7 mouse cellular contexts compared by ENCODE assay signal in genomic region chr16:20717978-20718670, GRCm38 (mm10). TPM values are rescaled to one million over a fixed set of nuclear protein-coding genes. Genes with fewer than 3 reads are reported as not detected.
A peak's percentile ranks its signal among the peaks of the same experiment; 100 is the strongest.
DNase-seq lines count a peak whose midpoint lies in the region; ATAC-seq and TF ChIP-seq lines count a peak whose summit lies in the region.

No protein-coding gene starts in this region.

- no peaks in the 10 kb centered on the region for H3K9me3 ChIP-seq in forebrain, embryonic 10.5 days
- H3K9me3 ChIP-seq in limb, embryonic 15.5 days: no peaks in the 10 kb centered on the region
- H3K9me3 ChIP-seq in stomach, postnatal 0 days (ENCODE audit: control insufficient read depth, low read length): no peaks in the 10 kb centered on the region

- H3K27ac ChIP-seq in spleen, adult 2 months (ENCODE audit: insufficient read depth, low read length): peak overlapping the region; percentile 84
- H3K27ac ChIP-seq in forebrain, embryonic 10.5 days: peak overlapping the region; percentile 92
- peak overlapping the region; percentile 98 for H3K27ac ChIP-seq in limb, embryonic 15.5 days
- peak overlapping the region; percentile 97 for H3K27ac ChIP-seq in stomach, postnatal 0 days (replicated peaks)

- intact Hi-C loops in gastrocnemius, postnatal 14 days (cut with DNase I; ENCODE audit: low total_unique reads): no loop called here

- no peak for TF ChIP-seq EP300 in stomach, postnatal 0 days (optimal IDR thresholded peaks at IDR 0.05)

- peak overlapping the region; percentile 90 for H3K4me2 ChIP-seq in limb, embryonic 15.5 days
- H3K4me2 ChIP-seq in stomach, postnatal 0 days (replicated peaks; ENCODE audit: low read depth): peak overlapping the region; percentile 91

- peak overlapping the region; percentile 68 for H3K4me3 ChIP-seq in spleen, adult 2 months (ENCODE audit: extremely low read depth, insufficient read depth, insufficient read length)
- peak overlapping the region; percentile 66 for H3K4me3 ChIP-seq in forebrain, embryonic 10.5 days
- H3K4me3 ChIP-seq in limb, embryonic 15.5 days: peak overlapping the region; percentile 67
- H3K4me3 ChIP-seq in stomach, postnatal 0 days (ENCODE audit: low read depth, low read length): peak overlapping the region; percentile 66

- H3K9ac ChIP-seq in limb, embryonic 15.5 days: peak overlapping the region; percentile 62
- peak overlapping the region; percentile 61 for H3K9ac ChIP-seq in stomach, postnatal 0 days (ENCODE audit: low read length)

- ATAC-seq in limb, embryonic 15.5 days (ENCODE audit: insufficient number of reproducible peaks, low FRiP score, low TSS enrichment, low read depth): peak; percentile 26
- ATAC-seq in stomach, postnatal 0 days (ENCODE audit: low FRiP score, low TSS enrichment): peak; percentile 6

- peaks cover 4% of the 10 kb centered on the region; the same call in 1 of the 2 replicates for H3K4me1 ChIP-seq in spleen, adult 2 months (ENCODE audit: control insufficient read depth, insufficient read depth, insufficient read length)
- peaks cover 56% of the 10 kb centered on the region for H3K4me1 ChIP-seq in forebrain, embryonic 10.5 days
- H3K4me1 ChIP-seq in limb, embryonic 15.5 days: peaks cover 43% of the 10 kb centered on the region
- peaks cover 3% of the 10 kb centered on the region; the same call in 1 of the 2 replicates for H3K4me1 ChIP-seq in stomach, postnatal 0 days (replicated peaks; ENCODE audit: control insufficient read depth, insufficient read depth)

- no peak for TF ChIP-seq POLR2A in spleen, adult 2 months (IDR thresholded peaks at IDR 0.05; ENCODE audit: low read depth, low read length)

- DNase-seq in spleen, adult 2 months (ENCODE audit: low read depth in 1 of 2, low spot score in 2 of 2): no peak
- DNase-seq in spleen, adult 18-20 months: no peak
- DNase-seq in forebrain, embryonic 10.5 days (ENCODE audit: extremely low spot score, low spot score): no peak
- no peak for DNase-seq in stomach, postnatal 0 days (ENCODE audit: low spot score)
- no peak for DNase-seq in gastrocnemius, postnatal 14 days
- no peak for DNase-seq in kidney, adult 9 months

- WGBS in spleen, adult 2 months: 2% methylated on average over 18 of the region's 18 CpGs
- WGBS in forebrain, embryonic 10.5 days: 5% methylated on average over 18 of the region's 18 CpGs
- WGBS in limb, embryonic 15.5 days: 2% methylated on average over 18 of the region's 18 CpGs
- WGBS in stomach, postnatal 0 days: under 1% methylated on average over 18 of the region's 18 CpGs

- H3K36me3 ChIP-seq in spleen, adult 2 months (ENCODE audit: control insufficient read depth, insufficient read depth, low read length): peaks cover 2% of the 10 kb centered on the region
- H3K36me3 ChIP-seq in forebrain, embryonic 10.5 days (replicated peaks): peaks cover 40% of the 10 kb centered on the region
- peaks cover 30% of the 10 kb centered on the region for H3K36me3 ChIP-seq in limb, embryonic 15.5 days
- H3K36me3 ChIP-seq in stomach, postnatal 0 days (ENCODE audit: control insufficient read depth, insufficient read depth, low read length): no peaks in the 10 kb centered on the region; the same call in 1 of the 2 replicates

- no peak for TF ChIP-seq CTCF in spleen, adult 2 months (IDR thresholded peaks at IDR 0.05; ENCODE audit: extremely low read depth, insufficient read depth, insufficient read length, insufficient replicate concordance)
- no peak for TF ChIP-seq CTCF in stomach, postnatal 0 days (IDR thresholded peaks at IDR 0.05; ENCODE audit: low read depth)

- no peaks in the 10 kb centered on the region for H3K27me3 ChIP-seq in spleen, adult 2 months (ENCODE audit: control insufficient read depth, insufficient read depth, low read length)
- H3K27me3 ChIP-seq in forebrain, embryonic 10.5 days (ENCODE audit: poor library complexity, severe bottlenecking): peaks cover 6% of the 10 kb centered on the region; the same call in 1 of the 2 replicates
- no peaks in the 10 kb centered on the region for H3K27me3 ChIP-seq in limb, embryonic 15.5 days
- H3K27me3 ChIP-seq in stomach, postnatal 0 days (ENCODE audit: control insufficient read depth, insufficient read depth, low read length): no peaks in the 10 kb centered on the region

RNA-seq across cellular contexts. Expression of gene Clcn2, which starts 0.6 kb away (rescaled TPM):
- 8.5 and 12.1 TPM in 2 replicates for polyA plus RNA-seq in spleen, adult 2 months (2012; rRNA removed)
- polyA plus RNA-seq in forebrain, embryonic 10.5 days (2016; fragmentation: Nextera tagmentation; extraction: Ambion mirVana): 11.4 and 12.5 TPM in 2 replicates
- polyA plus RNA-seq in limb, embryonic 15.5 days (2015; fragmentation: Nextera tagmentation; extraction: Ambion mirVana): 12.7 and 13.8 TPM in 2 replicates
- 8.4 and 10.7 TPM in 2 replicates for polyA plus RNA-seq in stomach, postnatal 0 days (2015; fragmentation: Nextera tagmentation; extraction: Ambion mirVana)
- 1 to 10 TPM; 2.3 to 2.7 TPM for total RNA-seq in gastrocnemius, postnatal 14 days (2021)

RNA-seq across cellular contexts. Expression of gene Polr2h, which starts 0.7 kb away (rescaled TPM):
- 8.5 and 10.0 TPM in 2 replicates for polyA plus RNA-seq in spleen, adult 2 months (2012; rRNA removed)
- polyA plus RNA-seq in forebrain, embryonic 10.5 days (2016; fragmentation: Nextera tagmentation; extraction: Ambion mirVana): 155 and 163 TPM in 2 replicates
- polyA plus RNA-seq in limb, embryonic 15.5 days (2015; fragmentation: Nextera tagmentation; extraction: Ambion mirVana): 87.1 and 89.8 TPM in 2 replicates
- polyA plus RNA-seq in stomach, postnatal 0 days (2015; fragmentation: Nextera tagmentation; extraction: Ambion mirVana): 59.5 and 60.4 TPM in 2 replicates
- total RNA-seq in gastrocnemius, postnatal 14 days (2021): 10 to 100 TPM; 10.9 to 14.1 TPM

RNA-seq across cellular contexts. Expression of gene Chrd, which starts 14.8 kb away (rescaled TPM):
- polyA plus RNA-seq in spleen, adult 2 months (2012; rRNA removed): 0.63 and 1.6 TPM in 2 replicates
- polyA plus RNA-seq in forebrain, embryonic 10.5 days (2016; fragmentation: Nextera tagmentation; extraction: Ambion mirVana): 0.87 and 1.2 TPM in 2 replicates
- 12.2 and 12.8 TPM in 2 replicates for polyA plus RNA-seq in limb, embryonic 15.5 days (2015; fragmentation: Nextera tagmentation; extraction: Ambion mirVana)
- polyA plus RNA-seq in stomach, postnatal 0 days (2015; fragmentation: Nextera tagmentation; extraction: Ambion mirVana): 2.9 and 3.9 TPM in 2 replicates
- 1 to 10 TPM; 3.7 to 4.6 TPM for total RNA-seq in gastrocnemius, postnatal 14 days (2021)

RNA-seq across cellular contexts. Expression of gene Thpo, which starts 16.2 kb away (rescaled TPM):
- polyA plus RNA-seq in spleen, adult 2 months (2012; rRNA removed): 0.09 and 0.19 TPM in 2 replicates
- polyA plus RNA-seq in forebrain, embryonic 10.5 days (2016; fragmentation: Nextera tagmentation; extraction: Ambion mirVana): 0.31 and 0.46 TPM in 2 replicates
- polyA plus RNA-seq in limb, embryonic 15.5 days (2015; fragmentation: Nextera tagmentation; extraction: Ambion mirVana): 0.66 and 0.83 TPM in 2 replicates
- polyA plus RNA-seq in stomach, postnatal 0 days (2015; fragmentation: Nextera tagmentation; extraction: Ambion mirVana): 0.40 and 0.42 TPM in 2 replicates
- total RNA-seq in gastrocnemius, postnatal 14 days (2021): 1 to 10 TPM in 1 of 2 experiments, under 1 TPM in 1; 0.90 to 1.7 TPM

RNA-seq across cellular contexts. Expression of gene Fam131a, which starts 25.1 kb away (rescaled TPM):
- polyA plus RNA-seq in spleen, adult 2 months (2012; rRNA removed): 5.9 and 8.3 TPM in 2 replicates
- 6.3 and 7.1 TPM in 2 replicates for polyA plus RNA-seq in forebrain, embryonic 10.5 days (2016; fragmentation: Nextera tagmentation; extraction: Ambion mirVana)
- 12.8 and 13.2 TPM in 2 replicates for polyA plus RNA-seq in limb, embryonic 15.5 days (2015; fragmentation: Nextera tagmentation; extraction: Ambion mirVana)
- polyA plus RNA-seq in stomach, postnatal 0 days (2015; fragmentation: Nextera tagmentation; extraction: Ambion mirVana): 6.7 and 7.0 TPM in 2 replicates
- 10 to 100 TPM; 28.7 to 34.5 TPM for total RNA-seq in gastrocnemius, postnatal 14 days (2021)
